Mouse (Mus musculus) midbrain, postnatal 0 days (tissue): Measurements from ENCODE around the gene Gjc1. TPM values are rescaled to one million over a fixed set of nuclear protein-coding genes. Genes with fewer than 3 reads are reported as not detected.
A peak's percentile ranks its signal among the peaks of the same experiment; 100 is the strongest.

Experiments
- ATAC-seq: fragments of 200-750 bp; cut with Nextera tagmentation; 2 replicates; pipeline ENCODE4 v1.8.0; 2017; ENCODE audit warnings: moderate number of reproducible peaks, mild to moderate bottlenecking, moderate TSS enrichment, moderate library complexity; ENCODE audit not compliant: low FRiP score
- DNase-seq: peaks from one replicate; pipeline ENCODE4 v3.0.0-alpha.2; 2015; ENCODE audit warnings: low spot score
- H3K27ac ChIP-seq: fragments of 300-500 bp; sonication (generic); 2 replicates; pipeline ENCODE4 v1.5.1; 2014; ENCODE audit warnings: low read depth, mild to moderate bottlenecking, low read length, mixed read lengths
- H3K27me3 ChIP-seq: fragments of 300-500 bp; sonication (generic); 2 replicates; pipeline ENCODE4 v1.6.1; 2014; ENCODE audit warnings: low read length, control low read depth, mixed read lengths; ENCODE audit not compliant: insufficient read depth
- H3K36me3 ChIP-seq: fragments of 300-500 bp; sonication (generic); 2 replicates; pipeline ENCODE4 v1.6.1; 2014; ENCODE audit warnings: low read length, control low read depth, mixed read lengths; ENCODE audit not compliant: insufficient read depth
- H3K4me1 ChIP-seq: fragments of 300-500 bp; sonication (generic); 2 replicates; pipeline ENCODE4 v1.6.1; 2014; ENCODE audit warnings: mild to moderate bottlenecking, control low read depth, antibody characterized with exemption, low read length, mixed read lengths; ENCODE audit not compliant: insufficient read depth
- H3K4me2 ChIP-seq: fragments of 300-500 bp; sonication (generic); 2 replicates; pipeline ENCODE4 v1.6.1; 2014; ENCODE audit warnings: low read depth, mild to moderate bottlenecking, low read length, mixed read lengths; ENCODE audit not compliant: poor library complexity, severe bottlenecking
- H3K4me3 ChIP-seq: fragments of 300-500 bp; sonication (generic); 2 replicates; pipeline ENCODE4 v1.5.1; 2014; ENCODE audit warnings: low read depth, mild to moderate bottlenecking, low read length, moderate library complexity
- H3K9ac ChIP-seq: fragments of 300-500 bp; sonication (generic); replicated peaks from 2 replicates; pipeline ENCODE4 v1.6.1; 2014; ENCODE audit warnings: mild to moderate bottlenecking, low read length, moderate library complexity, mixed read lengths; ENCODE audit not compliant: poor library complexity, severe bottlenecking
- H3K9me3 ChIP-seq: fragments of 300-500 bp; sonication (generic); 2 replicates; pipeline ENCODE4 v1.6.1; 2016; ENCODE audit warnings: low read length, control low read depth
- CTCF ChIP-seq: IDR thresholded peaks from 2 replicates; pipeline ENCODE4 v1.5.1; 2016; ENCODE audit warnings: antibody characterized with exemption, mild to moderate bottlenecking
- WGBS: fragments of 180-500 bp; shearing (Covaris S2); extraction: QIAGEN DNeasy Blood & Tissue Kit; methylation state at CpG from one replicate; pipeline ENCODE4 v1.1.7; 2014; 5-methylcytosine and 5-hydroxymethylcytosine counted together
- polyA plus RNA-seq: library from polyadenylated mRNA; unstranded; fragments of >200 nt; fragmentation: Nextera tagmentation; extraction: Ambion mirVana; gene quantifications from 2 replicates; pipeline ENCODE4 v1.2.1, GENCODE M21; 2015
- total RNA-seq: library from RNA; depleted of rRNA; stranded (reverse); fragments of >200 nt; gene quantifications from 2 replicates; pipeline ENCODE4 v1.2.3, GENCODE M21; 2014

Gene Gjc1
- total and polyA plus RNA-seq, 2 experiments from 2014 or later: 14.8 to 18.8 TPM

DNA sequence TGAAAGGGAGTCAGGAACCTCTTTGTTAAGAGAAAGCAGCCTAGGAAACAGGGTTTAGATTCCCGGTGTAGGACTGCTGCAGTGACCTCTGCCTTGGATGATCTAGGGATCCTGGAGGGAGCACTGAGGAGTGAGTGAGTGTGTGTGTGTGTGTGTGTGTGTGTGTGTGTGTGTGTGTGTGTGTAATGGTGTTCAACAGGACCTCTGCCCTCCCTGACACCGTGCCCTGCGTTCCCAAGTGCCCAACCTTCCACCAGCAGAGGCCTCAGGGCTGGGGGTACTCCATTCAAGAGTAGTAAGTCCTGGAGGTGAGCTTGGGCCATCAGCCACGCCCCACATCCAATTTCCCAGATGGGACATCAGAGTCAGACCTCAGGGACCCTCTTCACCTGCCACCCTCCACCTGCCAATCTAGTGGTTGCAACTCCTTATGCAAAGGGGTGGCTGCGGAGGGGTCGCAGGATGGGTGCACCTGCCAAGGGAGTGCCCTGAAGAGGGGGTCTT lies 58.6 kb downstream of the Gjc1 start:
- no peaks in the 10 kb centered on the region for H3K27me3 ChIP-seq
- H3K4me3 ChIP-seq: peak overlapping the region; percentile 88
- peak overlapping the region; percentile 78 for H3K4me2 ChIP-seq
- H3K9me3 ChIP-seq: no peaks in the 10 kb centered on the region
- H3K36me3 ChIP-seq: no peaks in the 10 kb centered on the region
- peaks cover 9% of the 10 kb centered on the region; the same call in 1 of the 2 replicates for H3K4me1 ChIP-seq
- no peak for DNase-seq
- 16% methylated on average over 6 of the region's 6 CpGs for WGBS
- peak overlapping the region; percentile 93 for H3K9ac ChIP-seq
- peak overlapping the region; percentile 69 for H3K27ac ChIP-seq
- TF ChIP-seq CTCF: no peak
- no peak; the same call in 1 of the 2 replicates for ATAC-seq

DNA sequence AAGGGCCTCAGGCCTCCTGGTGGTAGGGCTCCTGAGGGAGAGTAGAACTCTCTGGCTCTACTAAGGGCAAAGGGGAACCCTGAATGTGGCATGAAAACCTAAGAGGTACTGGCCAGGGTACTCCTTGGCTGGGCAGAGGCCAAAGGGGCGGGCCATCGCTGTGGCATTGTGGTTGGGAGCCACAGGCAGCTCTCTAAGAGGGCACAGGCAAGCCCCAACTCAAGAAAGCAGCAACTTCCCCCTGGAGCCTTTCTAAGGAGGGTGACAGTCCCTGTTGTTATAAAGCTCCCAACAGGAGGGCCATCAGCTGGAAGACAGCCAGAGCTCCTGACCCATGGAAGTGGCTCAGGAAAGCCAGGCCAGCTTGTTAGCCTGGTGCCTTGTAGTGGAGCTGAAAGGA lies 60.5 kb downstream of the Gjc1 start:
- 67% methylated on average over 2 of the region's 2 CpGs for WGBS
- H3K9me3 ChIP-seq: no peaks in the 10 kb centered on the region
- no peak for DNase-seq
- no peaks in the 10 kb centered on the region for H3K27me3 ChIP-seq
- H3K4me1 ChIP-seq: peaks cover 17% of the 10 kb centered on the region
- H3K27ac ChIP-seq: no peak overlapping the region
- no peak for TF ChIP-seq CTCF
- no peak for ATAC-seq
- no peak overlapping the region for H3K4me2 ChIP-seq
- no peak overlapping the region for H3K4me3 ChIP-seq
- H3K9ac ChIP-seq: no peak overlapping the region
- H3K36me3 ChIP-seq: no peaks in the 10 kb centered on the region

DNA sequence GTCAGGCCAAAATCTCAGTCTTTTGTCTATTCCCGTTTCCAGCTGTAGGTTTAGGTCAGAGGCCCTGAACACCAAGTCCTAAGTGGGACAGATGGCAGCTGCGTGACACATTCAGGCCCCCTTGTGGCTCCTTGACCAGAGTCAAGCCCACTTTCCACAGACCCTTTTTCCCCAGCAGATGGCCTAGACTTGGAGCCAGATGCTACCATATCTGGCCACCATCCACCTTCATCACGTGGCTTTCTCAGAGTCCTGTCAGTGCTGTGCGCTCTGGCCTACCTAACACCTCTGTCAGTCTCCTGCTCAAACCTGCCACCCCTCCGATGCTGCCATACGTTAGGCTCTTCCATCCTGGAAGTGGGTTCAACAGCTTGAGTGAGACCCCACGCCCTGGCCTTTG lies 64.1 kb downstream of the Gjc1 start:
- 78% methylated on average over 7 of the region's 7 CpGs for WGBS
- Histone ChIP-seq H3K4me3 (no peak overlapping the region), H3K27me3 (no peaks in the 10 kb centered on the region), H3K27ac (no peak overlapping the region), H3K9me3 (no peaks in the 10 kb centered on the region), H3K4me1 (peaks cover 11% of the 10 kb centered on the region), H3K9ac (no peak overlapping the region), H3K4me2 (no peak overlapping the region), H3K36me3 (no peaks in the 10 kb centered on the region)
- no peak for TF ChIP-seq CTCF
- ATAC-seq (no peak), DNase-seq (peak; percentile 67)

DNA sequence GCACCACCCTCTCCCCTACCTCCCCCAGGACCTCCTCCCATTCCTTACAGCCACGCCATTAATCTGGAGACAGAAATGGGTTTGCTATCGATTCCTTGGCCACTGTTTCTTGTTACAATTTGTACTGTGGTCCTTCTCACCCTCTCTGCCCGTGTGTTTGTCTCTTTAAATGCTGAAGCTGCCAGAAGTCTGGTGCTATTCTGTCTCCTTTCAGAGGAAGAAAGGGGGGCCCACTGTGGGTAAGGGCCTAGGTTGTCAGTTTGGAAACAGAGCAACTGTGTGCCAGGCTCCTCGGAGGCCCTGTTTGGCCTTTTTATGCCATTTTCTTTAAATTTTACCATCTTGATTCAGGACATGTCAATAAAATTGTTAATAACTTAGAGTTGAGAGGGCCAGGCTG lies 65.1 kb downstream of the Gjc1 start:
- Histone ChIP-seq H3K9ac (peak overlapping the region; percentile 8; the same call in 1 of the 2 replicates), H3K27me3 (no peaks in the 10 kb centered on the region), H3K9me3 (no peaks in the 10 kb centered on the region), H3K36me3 (no peaks in the 10 kb centered on the region), H3K4me2 (peak overlapping the region; percentile 36), H3K4me1 (peaks cover 11% of the 10 kb centered on the region), H3K27ac (no peak overlapping the region), H3K4me3 (no peak overlapping the region)
- TF ChIP-seq CTCF: no peak
- no peak for DNase-seq
- WGBS: 28% methylated on average over 4 of the region's 4 CpGs
- ATAC-seq: no peak

DNA sequence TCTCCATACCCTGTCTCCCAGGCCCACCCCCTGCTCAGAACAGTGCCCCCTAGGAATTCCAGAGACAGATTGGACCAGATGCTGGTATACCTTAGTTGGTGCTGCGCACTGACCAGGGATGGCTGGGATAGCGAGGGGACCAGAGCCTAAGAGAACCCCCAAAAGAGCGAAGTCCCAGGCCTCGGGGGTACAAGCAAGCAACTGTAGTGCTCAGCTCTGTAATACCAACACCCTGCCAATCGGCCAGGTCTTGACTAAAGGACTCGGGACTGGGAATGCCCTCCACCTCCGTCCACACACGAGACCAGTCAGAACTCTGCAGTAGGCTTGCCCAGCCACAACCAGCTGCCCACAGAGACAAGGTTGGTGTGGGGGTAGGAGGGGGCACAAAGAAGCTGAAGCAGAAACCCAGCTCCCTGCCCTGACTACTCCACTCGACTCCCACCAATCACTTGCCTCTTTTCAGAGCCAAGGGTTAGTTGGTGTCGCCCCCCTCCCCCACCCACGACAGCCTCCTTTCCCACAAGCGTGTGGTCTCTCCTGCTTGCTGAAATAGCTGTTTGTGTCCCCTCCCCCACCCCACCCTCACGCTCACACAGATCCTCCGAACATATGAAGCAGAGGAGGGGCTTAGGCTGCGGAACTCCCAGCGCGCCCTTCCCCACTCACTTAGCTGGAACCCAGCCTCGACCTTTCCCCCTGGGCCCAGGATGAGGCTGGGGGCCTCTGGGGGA lies 65.7 kb downstream of the Gjc1 start:
- 46% methylated on average over 18 of the region's 18 CpGs for WGBS
- Histone ChIP-seq H3K9ac (peak overlapping the region; percentile 14; the same call in 1 of the 2 replicates), H3K36me3 (no peaks in the 10 kb centered on the region), H3K4me2 (peak overlapping the region; percentile 36), H3K27me3 (no peaks in the 10 kb centered on the region), H3K4me3 (no peak overlapping the region), H3K4me1 (peaks cover 11% of the 10 kb centered on the region), H3K27ac (no peak overlapping the region), H3K9me3 (no peaks in the 10 kb centered on the region)
- ATAC-seq: peak; percentile 56; the same call in 1 of the 2 replicates
- no peak for DNase-seq
- TF ChIP-seq CTCF: no peak; the same call in 1 of the 2 replicates

DNA sequence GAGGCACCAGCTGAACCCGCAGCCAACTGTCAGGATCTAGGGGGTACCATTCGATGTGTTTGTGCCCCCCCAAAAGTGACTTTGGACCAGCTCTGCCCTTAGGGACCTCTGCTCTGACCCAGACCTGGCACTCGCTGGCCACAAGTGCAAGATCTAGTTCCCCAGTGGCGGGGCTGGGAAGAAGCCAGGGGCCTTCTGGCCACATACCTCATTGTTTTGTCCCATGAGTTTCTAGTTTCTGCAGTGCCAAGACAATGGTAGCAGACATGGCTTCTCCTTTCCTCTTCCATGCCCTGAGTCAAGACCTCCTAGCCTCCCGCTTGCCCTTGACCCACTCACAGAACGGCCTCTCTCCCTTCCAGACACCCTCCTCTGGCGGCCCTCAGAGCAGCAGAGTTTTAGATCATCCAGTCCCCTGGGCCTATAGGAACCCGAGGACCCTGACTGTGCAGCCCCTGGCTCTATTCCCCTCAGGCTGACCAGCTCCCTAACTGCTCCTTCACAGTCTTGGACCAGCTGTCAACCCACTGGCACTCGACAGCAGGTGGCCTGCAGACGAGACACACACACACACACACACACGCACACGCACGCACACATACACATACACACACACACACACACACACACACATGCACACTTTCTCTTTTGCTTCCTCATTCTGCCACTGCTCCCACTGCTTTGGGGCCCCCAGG lies 66.5 kb downstream of the Gjc1 start:
- Histone ChIP-seq H3K27ac (no peak overlapping the region), H3K36me3 (no peaks in the 10 kb centered on the region), H3K4me1 (peaks cover 11% of the 10 kb centered on the region), H3K27me3 (no peaks in the 10 kb centered on the region), H3K4me3 (no peak overlapping the region), H3K9ac (no peak overlapping the region), H3K4me2 (no peak overlapping the region), H3K9me3 (no peaks in the 10 kb centered on the region)
- DNase-seq (no peak), ATAC-seq (0 out of 2 replicates have a peak, but pooled peaks have one; percentile 16)
- WGBS: 66% methylated on average over 13 of the region's 13 CpGs
- no peak for TF ChIP-seq CTCF
